Mouse (Mus musculus): ENCODE measurements at regions not wholly inside any gene's neighbourhood (a gene's known extent, or its start where the extent isn't known, plus 50 kb on each side); places are given as distances from the start of the nearest gene placed in this dataset.

- TF ChIP-seq CTCF (IDR thresholded peaks at IDR 0.05; ENCODE audit: low read depth, low read length): no peak
- TF ChIP-seq POLR2AphosphoS5 (IDR thresholded peaks at IDR 0.05; ENCODE audit: insufficient replicate concordance, low read depth, low read length): no peak
- no peak for TF ChIP-seq TAL1 (conservative IDR thresholded peaks at IDR 0.05; ENCODE audit: low read depth, low read length)
- no peak for TF ChIP-seq GATA1 (IDR thresholded peaks at IDR 0.05; ENCODE audit: borderline replicate concordance, low read length)
Observed at GRCm38 (mm10) chr6:127218634-127219445, 66.8 kb upstream of the Ccnd2 start.
